Mouse (Mus musculus): ENCODE data around the gene Ap2a1. TPM values are rescaled to one million over a fixed set of nuclear protein-coding genes. Genes with fewer than 3 reads are reported as not detected.

Ap2a1 gene
- polyA plus RNA-seq (2014; fragmentation: Nextera tagmentation; extraction: Ambion mirVana), result 73.5 and 79.8 TPM in 2 replicates

GRCm38 (mm10) chr7:44929204-44930151 lies at the start of gene Ap2a1:
Gene Ap2a1, minus strand, starts transcription at chr7:44929496.
- no peaks in the 10 kb centered on the region for H3K27me3 ChIP-seq (replicated peaks; ENCODE audit: control insufficient read depth, insufficient read depth, low read length)
- 2% methylated on average over 67 of the region's 84 CpGs for WGBS
- peak; percentile 98 for ATAC-seq (ENCODE audit: low read depth)
- peak within 1 kb of the TSS; percentile 96 for H3K27ac ChIP-seq (replicated peaks; ENCODE audit: low read depth, low read length)
- no peaks in the 10 kb centered on the region for H3K9me3 ChIP-seq (ENCODE audit: control insufficient read depth, low read length)
- peak within 1 kb of the TSS; percentile 95 for H3K4me3 ChIP-seq (ENCODE audit: low read depth, low read length)
- peak within 1 kb of the TSS; percentile 94 for H3K9ac ChIP-seq (ENCODE audit: low read depth, low read length)
- peak within 1 kb of the TSS; percentile 79 for H3K4me2 ChIP-seq (ENCODE audit: low read depth, low read length)
- peaks cover 11% of the 10 kb centered on the region for H3K4me1 ChIP-seq (ENCODE audit: control insufficient read depth, insufficient read depth, low read length)
- DNase-seq (ENCODE audit: low spot score), result peak; percentile 100
- 0 out of 2 replicates have a peak, but pooled peaks cover 18% of the 10 kb centered on the region for H3K36me3 ChIP-seq (ENCODE audit: control insufficient read depth, insufficient read depth, low read length)

DNA sequence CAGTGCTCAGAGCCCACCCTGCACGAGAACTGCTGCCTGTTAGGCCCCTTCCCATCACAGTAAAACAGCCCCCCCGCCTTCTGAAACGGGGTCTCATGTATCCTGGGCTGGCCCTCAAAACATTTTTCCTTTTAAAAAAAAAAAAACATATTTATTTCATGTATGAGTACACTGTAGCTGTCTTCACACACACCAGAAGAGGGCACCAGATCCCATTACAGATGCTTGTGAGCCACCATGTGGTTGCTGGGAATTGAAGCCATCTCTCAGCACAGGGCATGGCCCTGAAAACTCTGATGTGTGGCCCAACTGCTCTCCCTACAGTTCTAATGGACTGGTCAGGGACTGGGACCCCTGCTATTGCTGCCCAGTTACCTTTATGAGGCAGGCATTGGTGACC lies 49.0 kb upstream of the Ap2a1 start:
- DNase-seq (ENCODE audit: low spot score) (no peak), ATAC-seq (ENCODE audit: low read depth) (no peak)
- no peak overlapping the region for H3K4me3 ChIP-seq (ENCODE audit: low read depth, low read length)
- no peaks in the 10 kb centered on the region; the same call in 1 of the 2 replicates for H3K4me1 ChIP-seq (ENCODE audit: control insufficient read depth, insufficient read depth, low read length)
- peaks cover 80% of the 10 kb centered on the region for H3K36me3 ChIP-seq (ENCODE audit: control insufficient read depth, insufficient read depth, low read length)
- H3K9ac ChIP-seq (ENCODE audit: low read depth, low read length), result no peak overlapping the region
- no peaks in the 10 kb centered on the region for H3K27me3 ChIP-seq (replicated peaks; ENCODE audit: control insufficient read depth, insufficient read depth, low read length)
- H3K9me3 ChIP-seq (ENCODE audit: control insufficient read depth, low read length), result no peaks in the 10 kb centered on the region
- no peak overlapping the region for H3K4me2 ChIP-seq (ENCODE audit: low read depth, low read length)
- no peak overlapping the region for H3K27ac ChIP-seq (replicated peaks; ENCODE audit: low read depth, low read length)
- 91% methylated on average over 3 of the region's 3 CpGs for WGBS

- WGBS, result 21% methylated on average over 6 of the region's 6 CpGs
- ATAC-seq (ENCODE audit: low read depth) (no peak), DNase-seq (ENCODE audit: low spot score) (no peak)
- H3K9ac ChIP-seq (ENCODE audit: low read depth, low read length), result peak overlapping the region; percentile 65; the same call in 1 of the 2 replicates
- no peaks in the 10 kb centered on the region for H3K27me3 ChIP-seq (replicated peaks; ENCODE audit: control insufficient read depth, insufficient read depth, low read length)
- peak overlapping the region; percentile 69 for H3K4me2 ChIP-seq (ENCODE audit: low read depth, low read length)
- peak overlapping the region; percentile 51; the same call in 1 of the 2 replicates for H3K4me3 ChIP-seq (ENCODE audit: low read depth, low read length)
- H3K4me1 ChIP-seq (ENCODE audit: control insufficient read depth, insufficient read depth, low read length), result peaks cover 8% of the 10 kb centered on the region
- H3K9me3 ChIP-seq (ENCODE audit: control insufficient read depth, low read length), result no peaks in the 10 kb centered on the region
- peak overlapping the region; percentile 82; the same call in 1 of the 2 replicates for H3K27ac ChIP-seq (replicated peaks; ENCODE audit: low read depth, low read length)
- peaks cover 50% of the 10 kb centered on the region for H3K36me3 ChIP-seq (ENCODE audit: control insufficient read depth, insufficient read depth, low read length)
Observed at GRCm38 (mm10) chr7:44975117-44975419, 45.8 kb upstream of the Ap2a1 start.

GRCm38 (mm10) chr7:44974383-44975116 lies 45.3 kb upstream of the Ap2a1 start, which contains the start of gene Cpt1c:
Gene Cpt1c, minus strand, starts transcription at chr7:44974851.
- peak; percentile 32 for ATAC-seq (ENCODE audit: low read depth)
- WGBS, result 3% methylated on average over 22 of the region's 22 CpGs
- Histone ChIP-seq H3K27me3 (replicated peaks; ENCODE audit: control insufficient read depth, insufficient read depth, low read length) (no peaks in the 10 kb centered on the region), H3K9me3 (ENCODE audit: control insufficient read depth, low read length) (no peaks in the 10 kb centered on the region), H3K4me3 (ENCODE audit: low read depth, low read length) (peak within 1 kb of the TSS; percentile 51), H3K9ac (ENCODE audit: low read depth, low read length) (peak within 1 kb of the TSS; percentile 65), H3K4me2 (ENCODE audit: low read depth, low read length) (peak within 1 kb of the TSS; percentile 69), H3K36me3 (ENCODE audit: control insufficient read depth, insufficient read depth, low read length) (peaks cover 45% of the 10 kb centered on the region), H3K27ac (replicated peaks; ENCODE audit: low read depth, low read length) (peak within 1 kb of the TSS; percentile 82), H3K4me1 (ENCODE audit: control insufficient read depth, insufficient read depth, low read length) (peaks cover 8% of the 10 kb centered on the region)
- peak; percentile 95 for DNase-seq (ENCODE audit: low spot score)

GRCm38 (mm10) chr7:44973415-44974130 lies 44.3 kb upstream of the Ap2a1 start:
- Histone ChIP-seq H3K27ac (replicated peaks; ENCODE audit: low read depth, low read length) (peak overlapping the region; percentile 82), H3K36me3 (ENCODE audit: control insufficient read depth, insufficient read depth, low read length) (peaks cover 35% of the 10 kb centered on the region), H3K9ac (ENCODE audit: low read depth, low read length) (peak overlapping the region; percentile 65), H3K4me2 (ENCODE audit: low read depth, low read length) (peak overlapping the region; percentile 69), H3K4me3 (ENCODE audit: low read depth, low read length) (peak overlapping the region; percentile 51), H3K27me3 (replicated peaks; ENCODE audit: control insufficient read depth, insufficient read depth, low read length) (no peaks in the 10 kb centered on the region), H3K4me1 (ENCODE audit: control insufficient read depth, insufficient read depth, low read length) (peaks cover 8% of the 10 kb centered on the region), H3K9me3 (ENCODE audit: control insufficient read depth, low read length) (no peaks in the 10 kb centered on the region)
- WGBS, result 37% methylated on average over 13 of the region's 14 CpGs
- ATAC-seq (ENCODE audit: low read depth) (no peak), DNase-seq (ENCODE audit: low spot score) (no peak)

DNA sequence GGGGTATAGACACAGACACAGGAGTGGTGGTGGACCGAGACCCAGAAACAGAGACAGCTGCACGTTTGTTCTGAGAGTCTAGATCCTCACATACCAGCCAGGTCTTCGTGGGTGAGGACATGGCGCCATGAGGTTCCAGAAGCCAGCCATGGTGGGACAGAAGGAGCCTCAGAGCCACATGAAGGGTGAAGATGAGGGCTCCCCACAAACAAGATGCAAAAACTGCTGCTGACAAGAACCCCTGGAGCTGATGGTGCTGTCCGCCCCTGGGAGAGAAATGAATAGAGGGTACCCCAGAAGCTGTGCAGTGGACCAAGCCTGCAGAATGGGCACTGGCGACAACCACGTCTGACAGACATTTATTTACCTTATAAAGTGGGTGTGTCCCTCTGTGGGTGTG lies 41.8 kb upstream of the Ap2a1 start:
- ATAC-seq (ENCODE audit: low read depth), result no peak
- 67% methylated on average over 7 of the region's 7 CpGs for WGBS
- peak overlapping the region; percentile 88; the same call in 1 of the 2 replicates for H3K27ac ChIP-seq (replicated peaks; ENCODE audit: low read depth, low read length)
- peak overlapping the region; percentile 62 for H3K4me3 ChIP-seq (ENCODE audit: low read depth, low read length)
- DNase-seq (ENCODE audit: low spot score), result no peak
- no peaks in the 10 kb centered on the region for H3K27me3 ChIP-seq (replicated peaks; ENCODE audit: control insufficient read depth, insufficient read depth, low read length)
- peaks cover 8% of the 10 kb centered on the region for H3K4me1 ChIP-seq (ENCODE audit: control insufficient read depth, insufficient read depth, low read length)
- H3K9ac ChIP-seq (ENCODE audit: low read depth, low read length), result peak overlapping the region; percentile 65
- H3K36me3 ChIP-seq (ENCODE audit: control insufficient read depth, insufficient read depth, low read length), result peaks cover 30% of the 10 kb centered on the region
- peak overlapping the region; percentile 60 for H3K4me2 ChIP-seq (ENCODE audit: low read depth, low read length)
- no peaks in the 10 kb centered on the region for H3K9me3 ChIP-seq (ENCODE audit: control insufficient read depth, low read length)

GRCm38 (mm10) chr7:44970231-44970691 lies 41.0 kb upstream of the Ap2a1 start:
- Histone ChIP-seq H3K9me3 (ENCODE audit: control insufficient read depth, low read length) (no peaks in the 10 kb centered on the region), H3K36me3 (ENCODE audit: control insufficient read depth, insufficient read depth, low read length) (peaks cover 29% of the 10 kb centered on the region), H3K4me2 (ENCODE audit: low read depth, low read length) (peak overlapping the region; percentile 60), H3K27ac (replicated peaks; ENCODE audit: low read depth, low read length) (peak overlapping the region; percentile 88), H3K4me3 (ENCODE audit: low read depth, low read length) (peak overlapping the region; percentile 62), H3K27me3 (replicated peaks; ENCODE audit: control insufficient read depth, insufficient read depth, low read length) (no peaks in the 10 kb centered on the region), H3K4me1 (ENCODE audit: control insufficient read depth, insufficient read depth, low read length) (peaks cover 8% of the 10 kb centered on the region), H3K9ac (ENCODE audit: low read depth, low read length) (peak overlapping the region; percentile 65)
- under 1% methylated on average over 36 of the region's 36 CpGs for WGBS
- ATAC-seq (ENCODE audit: low read depth) (peak; percentile 97), DNase-seq (ENCODE audit: low spot score) (peak; percentile 98)

DNA sequence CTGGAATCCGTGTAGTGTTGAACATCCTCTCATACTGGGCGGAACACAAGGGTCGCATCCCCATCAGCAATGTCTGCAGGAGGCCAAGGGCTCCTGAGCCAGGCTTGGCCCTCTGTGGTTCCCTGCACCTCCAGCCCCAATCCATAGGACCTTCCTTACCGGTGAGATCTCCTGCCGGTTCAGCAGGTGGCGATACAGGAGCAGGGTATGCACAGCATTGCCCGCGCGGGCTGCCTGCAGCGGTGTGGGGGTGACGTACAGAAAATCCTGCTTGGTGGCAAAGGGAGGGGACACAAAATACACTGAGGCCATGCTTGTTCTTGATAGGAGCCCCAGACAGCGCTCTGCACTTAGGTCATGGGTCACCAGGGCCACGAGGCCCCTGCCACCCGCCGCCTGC lies 37.3 kb upstream of the Ap2a1 start:
- Histone ChIP-seq H3K4me1 (ENCODE audit: control insufficient read depth, insufficient read depth, low read length) (peaks cover 8% of the 10 kb centered on the region), H3K4me3 (ENCODE audit: low read depth, low read length) (no peak overlapping the region), H3K9ac (ENCODE audit: low read depth, low read length) (no peak overlapping the region), H3K36me3 (ENCODE audit: control insufficient read depth, insufficient read depth, low read length) (peaks cover 61% of the 10 kb centered on the region), H3K9me3 (ENCODE audit: control insufficient read depth, low read length) (no peaks in the 10 kb centered on the region), H3K27ac (replicated peaks; ENCODE audit: low read depth, low read length) (no peak overlapping the region), H3K27me3 (replicated peaks; ENCODE audit: control insufficient read depth, insufficient read depth, low read length) (no peaks in the 10 kb centered on the region), H3K4me2 (ENCODE audit: low read depth, low read length) (no peak overlapping the region)
- ATAC-seq (ENCODE audit: low read depth) (no peak), DNase-seq (ENCODE audit: low spot score) (no peak)
- 75% methylated on average over 15 of the region's 15 CpGs for WGBS

Measured in embryonic facial prominence, embryonic 14.5 days (tissue).